Mouse (Mus musculus) small intestine, adult 2 months (tissue): Measurements from ENCODE around the gene Meox2.

ENCODE experiments used
- CTCF ChIP-seq: fragments of 200-500 bp; IDR thresholded peaks from 2 replicates; pipeline ENCODE4 v1.5.1; 2012; ENCODE audit warnings: low read depth, mild to moderate bottlenecking, control low read depth, inconsistent platforms, low read length, moderate library complexity, mixed read lengths; ENCODE audit not compliant: insufficient replicate concordance, insufficient read length; ENCODE audit errors: extremely low read depth
- POLR2A ChIP-seq: fragments of 200-500 bp; IDR thresholded peaks from 2 replicates; pipeline ENCODE4 v1.6.1; 2012; ENCODE audit warnings: low read depth, mild to moderate bottlenecking, control low read depth, inconsistent platforms, low read length, moderate library complexity

- TF ChIP-seq POLR2A (no peak), CTCF (no peak)
Observed at GRCm38 (mm10) chr12:37107150-37107549, 1.2 kb upstream of the Meox2 start.
